Mouse (Mus musculus) kidney, postnatal 25 days (tissue): ENCODE data around the gene Cdkn2aip.

Source experiments
- DNase-seq, 2 experiments: peaks; one replicate each; pipeline ENCODE4 v3.0.0; 2021; ENCODE audit warnings: mixed read lengths in 2 of 2

Cdkn2aip gene

DNA sequence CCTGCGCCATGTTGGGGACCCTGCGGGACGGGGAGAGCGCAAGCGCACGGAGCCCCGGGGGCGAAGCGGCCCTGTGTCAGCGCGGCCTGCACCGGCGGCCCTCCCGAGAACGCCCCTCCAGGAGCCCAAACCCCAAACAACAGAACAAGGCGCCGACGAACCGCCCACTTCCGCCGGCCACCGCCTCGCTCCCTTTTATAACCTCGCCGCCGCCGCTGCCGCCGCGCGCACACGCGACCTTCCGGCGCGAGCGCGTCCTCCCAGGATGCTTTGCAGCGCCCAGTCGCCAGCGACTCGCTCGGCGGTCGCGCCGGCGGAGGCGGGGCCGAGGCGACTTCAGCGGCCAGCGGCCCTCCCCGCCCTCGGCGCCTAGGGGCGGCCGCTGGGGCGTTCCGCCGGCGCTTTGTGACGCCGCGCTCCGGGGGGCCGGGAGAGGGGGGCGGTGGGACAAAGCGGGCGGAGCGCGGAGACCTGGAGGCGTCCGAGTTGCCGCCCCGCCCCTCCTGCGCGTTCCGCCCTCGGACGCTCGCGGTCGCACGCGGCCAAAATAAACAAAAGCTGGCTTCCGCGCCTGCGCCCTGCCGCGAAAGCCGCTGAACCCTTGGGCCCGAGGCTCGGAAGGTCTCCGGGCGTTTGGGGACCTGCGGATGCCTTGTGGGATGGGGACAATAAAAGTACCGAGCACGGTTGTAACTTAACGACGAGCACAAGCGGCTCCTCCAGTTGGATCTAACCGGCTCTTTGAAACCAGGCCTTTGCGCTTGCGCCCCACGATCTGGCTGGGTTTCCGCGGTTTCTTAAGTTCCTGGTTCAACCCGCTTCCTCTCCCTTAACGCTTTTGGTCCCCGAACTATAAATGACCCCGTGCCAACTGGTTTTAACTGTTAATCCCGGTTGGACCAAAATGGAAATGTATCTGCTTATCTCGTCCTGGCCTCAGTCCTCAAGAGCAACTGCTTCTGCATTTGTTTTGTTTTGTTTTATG, at the start of gene Cdkn2aip:
Gene Cdkn2aip, minus strand, starts transcription at position 172 of the 985 bp plus-strand sequence.
- DNase-seq, result peak; percentile 95 to 98

DNA sequence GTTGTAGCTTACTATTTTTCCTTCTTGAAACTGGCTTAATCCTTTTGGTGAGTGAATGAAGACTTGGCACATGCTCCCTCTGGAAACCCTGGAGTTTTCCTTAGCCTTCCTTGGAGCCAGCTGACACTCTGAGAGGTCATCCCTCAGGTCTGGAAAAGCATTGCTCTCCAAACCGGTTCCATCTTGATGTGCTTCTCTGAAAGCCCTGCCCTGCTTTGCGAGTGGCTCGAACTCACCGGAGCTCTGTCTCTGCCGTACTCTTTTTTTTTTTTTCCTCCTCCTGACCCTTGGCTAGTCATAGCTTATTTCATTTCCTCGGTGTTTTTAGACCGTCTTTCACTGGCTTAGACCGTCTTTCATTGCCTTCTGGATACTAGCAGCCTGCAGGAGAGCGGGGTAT, 49.5 kb upstream of the Cdkn2aip start:
- peak; percentile 14 to 46 for DNase-seq

DNA sequence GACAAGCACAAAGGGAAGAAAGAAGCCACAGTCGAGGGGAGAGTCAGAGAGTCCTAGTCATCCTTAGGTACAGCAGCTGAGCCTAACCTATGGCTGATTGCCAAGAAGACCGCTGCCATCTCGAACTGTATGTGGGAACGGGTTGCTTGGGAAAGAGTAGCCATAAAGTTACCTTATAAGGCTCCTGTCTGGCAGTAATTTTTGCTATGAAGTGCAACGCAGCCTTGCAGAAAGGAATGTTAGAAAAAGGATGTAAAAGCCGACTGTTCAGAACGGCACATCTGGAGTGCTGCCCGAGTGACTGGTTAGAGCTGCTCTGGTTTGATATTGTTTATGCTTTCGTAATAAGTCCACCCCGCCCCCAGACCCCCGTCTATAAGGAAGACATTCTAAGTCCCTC, 47.0 kb upstream of the Cdkn2aip start:
- DNase-seq, result peak; percentile 47 to 75

DNA sequence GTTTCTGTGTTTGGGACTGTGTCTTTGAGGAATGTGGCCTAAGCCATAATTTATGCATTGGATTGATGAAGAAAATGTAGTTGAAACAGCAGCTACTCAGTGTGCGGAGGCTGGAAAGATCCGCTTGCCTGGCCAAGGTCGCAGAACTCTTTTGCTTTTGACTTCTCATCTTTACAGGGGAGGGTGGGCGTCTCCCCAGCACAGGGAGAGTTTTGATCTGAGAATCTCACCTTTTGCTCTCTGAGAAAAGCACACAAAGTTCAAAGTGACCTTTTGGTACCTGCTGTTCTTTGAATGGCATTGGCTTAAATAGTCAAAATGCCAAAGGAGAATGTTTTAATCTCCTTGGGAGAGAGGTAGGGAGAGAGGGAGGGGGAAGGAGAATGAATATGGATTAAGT, 46.5 kb upstream of the Cdkn2aip start:
- DNase-seq, result peak in 1 of 2 experiments; percentile 66

DNA sequence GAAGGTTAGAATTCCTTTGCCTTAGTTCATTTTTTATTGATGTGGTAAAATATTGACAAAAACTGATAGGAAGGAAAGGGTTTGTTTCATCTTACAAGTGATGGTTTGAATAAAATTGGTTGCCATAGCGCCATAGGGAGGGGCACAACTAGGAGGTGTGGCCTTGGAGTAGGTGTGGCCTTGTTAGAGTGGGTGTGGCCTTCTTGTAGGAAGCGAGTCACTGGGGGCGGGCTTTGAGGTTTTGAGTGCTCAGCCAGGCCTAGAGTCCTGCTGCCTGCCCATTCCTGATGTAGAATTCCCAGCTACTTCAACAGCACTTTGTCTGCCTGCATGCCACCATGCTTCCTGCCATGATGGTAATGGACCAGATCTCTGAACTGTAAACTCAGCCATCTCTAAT, 39.4 kb upstream of the Cdkn2aip start:
- no peak for DNase-seq

DNA sequence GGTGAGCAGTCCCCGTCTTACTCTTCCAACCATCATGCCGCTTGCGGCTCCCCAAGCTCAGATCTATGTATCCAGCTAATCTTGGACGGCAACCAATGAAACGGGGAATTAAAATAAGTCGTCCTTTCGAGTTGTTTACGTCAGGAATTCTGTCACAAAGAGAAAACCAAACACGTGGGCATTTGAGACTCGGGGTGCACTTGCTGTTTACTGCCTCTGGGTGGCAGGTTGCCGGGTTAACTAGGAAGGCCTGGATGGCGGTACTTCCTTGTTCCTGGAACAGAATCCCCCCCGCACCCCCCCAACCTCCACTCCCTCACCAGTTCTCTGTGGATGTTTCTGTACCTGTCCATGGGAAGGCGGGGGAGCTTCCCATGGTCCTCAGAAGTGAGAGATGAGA, 36.4 kb upstream of the Cdkn2aip start:
- DNase-seq, result no peak

DNA sequence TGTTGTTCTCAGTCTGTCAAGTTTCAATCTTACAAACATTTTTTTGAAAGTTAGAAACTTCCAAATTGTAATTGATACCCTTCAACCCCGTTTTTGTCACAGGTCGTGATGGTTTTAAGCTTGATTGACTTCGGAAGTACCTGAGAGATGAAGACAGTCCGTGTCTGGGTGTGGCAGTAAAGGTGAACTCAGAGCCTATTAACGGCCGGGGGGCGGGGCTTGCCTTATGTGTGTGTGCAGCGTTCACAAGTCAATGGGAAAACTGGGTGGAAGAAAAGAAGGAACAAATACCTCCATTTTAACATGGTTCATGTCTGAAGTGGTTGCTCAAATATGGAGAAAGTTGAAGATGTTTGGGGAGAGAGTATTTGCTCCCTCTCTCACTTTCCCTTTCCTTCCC, 35.8 kb upstream of the Cdkn2aip start:
- DNase-seq, result no peak

DNA sequence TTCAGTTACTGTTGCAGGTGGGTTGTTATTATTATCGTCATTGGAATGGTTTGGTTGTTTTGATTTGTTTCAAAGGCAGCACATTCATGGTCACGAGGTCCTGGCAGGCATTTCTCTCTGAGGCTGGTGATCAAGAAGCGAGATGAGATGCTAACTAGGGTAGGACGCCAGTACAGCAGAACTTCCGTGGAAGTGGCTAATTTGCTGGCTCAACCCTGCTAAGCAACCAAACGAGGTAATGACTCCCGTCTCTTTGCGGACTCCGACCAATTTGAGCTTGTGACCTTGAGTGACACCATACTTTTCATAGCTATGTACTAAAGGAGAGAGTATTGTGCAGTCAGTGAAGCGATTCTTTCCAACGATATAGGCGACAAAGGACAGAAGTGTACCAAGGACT, 32.6 kb upstream of the Cdkn2aip start:
- DNase-seq, result peak; percentile 47 to 69

DNA sequence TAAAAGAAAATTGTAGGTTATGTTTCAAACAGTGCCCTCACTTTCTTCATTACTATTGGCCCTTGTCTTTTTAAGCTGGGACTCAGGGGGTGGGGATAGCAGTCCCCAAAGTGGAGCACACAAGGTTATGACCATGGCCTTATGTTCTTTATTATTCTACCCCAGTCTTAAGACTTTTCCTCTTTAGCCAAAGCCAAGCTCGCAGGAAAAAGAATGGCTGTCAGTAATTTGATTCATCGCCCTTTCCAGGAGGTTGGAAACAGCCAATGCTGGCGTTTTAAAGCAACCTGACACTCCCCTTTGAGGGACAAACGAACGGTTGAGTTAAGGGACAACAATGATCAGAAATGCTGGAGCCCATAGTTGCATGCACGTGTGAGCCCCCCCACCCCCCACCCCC, 32.1 kb upstream of the Cdkn2aip start:
- DNase-seq, result no peak

DNA sequence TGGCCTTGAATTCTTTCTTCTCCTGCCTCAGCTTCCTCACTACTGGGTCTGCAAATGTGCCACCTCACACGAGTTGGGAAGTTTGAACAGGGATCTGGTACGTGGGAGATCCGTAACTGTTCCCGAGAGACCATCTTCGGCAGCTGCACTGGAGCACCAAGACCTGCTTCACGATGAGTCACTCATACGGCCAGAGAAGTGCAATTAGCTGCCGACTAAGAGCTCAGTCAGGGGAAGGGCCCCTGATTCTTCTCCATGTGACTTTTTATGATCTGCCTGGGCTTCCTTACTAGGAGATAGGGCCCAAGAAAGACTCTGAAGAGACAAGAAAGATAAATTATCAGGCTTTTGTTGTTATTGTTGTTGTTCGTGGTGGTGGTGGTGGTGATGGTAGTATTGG, 31.1 kb upstream of the Cdkn2aip start:
- no peak for DNase-seq

DNA sequence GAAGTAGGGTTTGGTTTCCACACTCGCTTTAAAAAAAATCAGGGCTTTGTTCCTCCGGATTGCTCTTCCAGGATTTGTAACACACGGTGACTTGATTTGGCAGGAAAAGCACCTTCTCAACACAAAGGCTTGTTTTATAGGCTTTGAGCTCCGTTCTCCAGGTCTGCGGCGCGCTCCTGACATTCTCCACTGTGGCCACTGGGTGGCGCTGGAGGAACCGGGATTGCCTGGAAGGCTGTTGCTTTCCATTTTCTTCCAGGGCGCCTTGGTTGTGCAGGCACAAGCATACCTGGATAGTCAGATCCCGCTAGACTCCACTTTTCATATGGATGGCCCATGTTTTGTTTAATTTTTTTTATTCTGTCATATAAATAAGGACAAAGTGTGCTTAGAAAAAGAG, 29.7 kb upstream of the Cdkn2aip start:
- DNase-seq, result peak; percentile 87 to 90

DNA sequence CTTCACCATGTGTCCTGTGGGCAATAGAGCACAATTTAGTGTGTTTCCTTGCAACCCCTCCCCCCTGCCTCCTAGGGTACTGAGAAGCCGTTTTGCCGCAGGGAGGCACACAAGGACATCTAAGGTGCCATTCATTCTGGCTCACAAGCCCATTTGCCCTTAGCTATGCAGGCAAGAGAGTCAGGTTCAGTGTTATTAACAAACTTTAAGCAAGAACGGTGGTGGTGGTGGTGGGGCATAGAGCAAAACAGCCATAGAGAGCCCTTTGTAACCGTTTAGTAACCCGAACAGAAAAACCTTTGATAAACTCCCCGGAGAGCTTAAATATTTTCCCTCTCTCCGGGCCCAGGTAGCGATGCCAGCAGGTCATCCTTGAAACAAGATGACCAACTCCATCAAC, 29.3 kb upstream of the Cdkn2aip start:
- DNase-seq, result no peak

DNA sequence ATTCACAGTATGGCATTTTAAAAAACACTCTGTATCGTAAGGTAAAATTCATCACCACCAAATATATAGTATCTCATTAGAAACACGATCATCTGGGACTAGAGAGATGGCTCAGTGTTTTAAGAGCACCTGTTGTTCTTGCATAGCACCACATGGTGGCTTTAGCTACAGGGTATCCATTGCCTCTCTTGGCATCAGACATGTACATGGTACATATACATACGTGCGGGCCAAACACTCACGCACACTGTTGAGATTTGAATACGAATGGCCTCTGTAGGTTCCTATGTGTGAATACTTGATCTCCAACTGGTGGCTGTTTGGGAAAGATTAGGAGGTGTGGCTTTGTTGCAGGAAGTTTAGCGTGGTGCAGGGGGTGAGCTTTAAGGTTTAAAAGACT, 28.6 kb upstream of the Cdkn2aip start:
- no peak for DNase-seq

DNA sequence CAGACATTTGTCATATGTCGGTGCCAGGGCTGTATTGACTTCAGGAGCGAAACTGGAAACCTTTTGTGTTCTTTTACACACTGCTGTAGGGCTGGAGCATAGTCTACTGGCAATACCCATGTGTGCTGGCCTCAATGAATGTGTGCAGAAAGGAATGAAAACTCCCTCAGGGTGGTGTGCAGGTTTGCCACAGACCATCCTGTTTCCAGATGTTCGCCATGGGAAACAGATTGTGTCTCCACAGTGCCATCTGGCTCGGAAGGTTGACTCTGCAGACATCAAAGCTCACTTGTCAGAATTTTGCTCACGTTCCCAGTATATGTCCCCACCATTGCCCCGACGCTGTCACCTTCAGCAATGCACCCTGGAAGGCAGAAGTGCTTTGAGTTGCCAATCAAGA, 23.4 kb upstream of the Cdkn2aip start:
- DNase-seq, result no peak

DNA sequence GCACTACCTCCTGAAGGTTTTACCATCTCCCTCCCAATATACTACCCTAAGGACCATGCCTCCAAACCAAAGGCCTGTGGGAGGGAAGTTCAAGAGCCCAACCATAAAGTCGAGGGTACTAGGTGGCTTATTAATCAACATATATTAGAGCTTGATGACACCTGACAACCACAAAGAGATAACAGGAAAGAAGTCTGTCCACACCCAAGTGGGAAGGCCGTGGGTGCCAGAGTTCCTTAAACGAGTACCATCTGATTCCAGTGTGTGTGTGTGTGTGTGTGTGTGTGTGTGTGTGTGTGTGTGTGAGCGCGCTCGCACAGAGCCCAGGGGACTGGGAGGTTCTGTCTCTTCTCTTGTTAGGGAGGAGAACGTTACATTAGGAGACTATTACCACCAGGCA, 15.6 kb upstream of the Cdkn2aip start:
- DNase-seq, result no peak

DNA sequence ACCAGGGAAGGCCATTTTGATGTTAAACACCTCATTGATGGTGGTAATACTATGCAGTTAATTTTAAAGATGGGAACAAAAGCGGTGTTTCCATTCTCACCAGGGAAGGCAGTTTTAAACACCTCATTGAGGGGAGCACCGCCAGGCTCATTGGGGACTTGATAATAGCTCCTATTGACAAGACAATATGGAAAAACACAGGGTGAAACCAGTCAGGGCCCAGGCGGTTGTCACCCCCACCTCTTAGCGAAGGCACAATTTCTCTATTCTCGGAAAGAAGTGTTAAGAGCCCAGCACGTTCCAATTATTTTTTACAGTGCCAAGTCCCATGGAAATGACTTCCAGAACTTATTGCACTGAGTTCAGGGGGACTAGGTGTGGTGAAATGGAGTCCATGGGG, 13.2 kb upstream of the Cdkn2aip start:
- DNase-seq, result no peak

DNA sequence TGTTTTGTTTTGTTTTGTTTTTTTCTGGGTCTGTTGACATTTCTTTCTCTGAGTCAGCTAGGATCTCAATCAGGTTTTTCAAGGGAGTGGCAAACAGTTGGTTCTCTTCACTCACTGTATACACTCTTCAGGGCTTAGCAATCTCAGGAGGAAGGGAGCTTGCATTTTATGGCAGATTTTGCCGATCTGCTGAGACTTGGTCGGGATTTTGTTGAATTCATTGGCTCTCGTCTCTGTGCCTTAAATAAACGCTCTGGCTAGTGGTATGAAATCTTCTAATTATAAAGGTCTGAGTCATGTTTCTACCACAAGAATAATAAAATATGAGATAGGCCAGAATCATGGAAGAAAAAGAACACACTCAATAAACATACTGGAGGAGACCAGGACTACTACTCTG, 7.9 kb upstream of the Cdkn2aip start:
- DNase-seq, result no peak

DNA sequence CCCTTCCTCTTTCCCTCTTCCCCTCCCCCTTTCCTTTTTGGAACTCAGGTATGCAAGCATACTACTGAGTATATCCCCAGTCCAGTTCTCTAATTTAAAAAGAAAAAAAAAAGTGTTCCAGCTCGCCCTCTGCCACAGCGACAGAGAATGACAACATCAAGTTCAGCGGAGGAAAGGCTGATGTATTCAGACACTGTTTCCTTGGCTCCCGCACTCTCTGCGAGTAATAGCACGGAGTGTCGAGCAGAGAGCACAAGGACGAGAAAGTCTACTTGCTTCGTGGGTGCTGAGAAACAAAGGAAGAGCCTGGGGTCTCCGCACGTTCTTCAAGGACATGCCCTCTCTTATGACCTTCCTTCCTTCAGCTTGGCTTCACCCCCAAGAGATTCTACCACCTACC, 4.9 kb upstream of the Cdkn2aip start:
- DNase-seq, result no peak

DNA sequence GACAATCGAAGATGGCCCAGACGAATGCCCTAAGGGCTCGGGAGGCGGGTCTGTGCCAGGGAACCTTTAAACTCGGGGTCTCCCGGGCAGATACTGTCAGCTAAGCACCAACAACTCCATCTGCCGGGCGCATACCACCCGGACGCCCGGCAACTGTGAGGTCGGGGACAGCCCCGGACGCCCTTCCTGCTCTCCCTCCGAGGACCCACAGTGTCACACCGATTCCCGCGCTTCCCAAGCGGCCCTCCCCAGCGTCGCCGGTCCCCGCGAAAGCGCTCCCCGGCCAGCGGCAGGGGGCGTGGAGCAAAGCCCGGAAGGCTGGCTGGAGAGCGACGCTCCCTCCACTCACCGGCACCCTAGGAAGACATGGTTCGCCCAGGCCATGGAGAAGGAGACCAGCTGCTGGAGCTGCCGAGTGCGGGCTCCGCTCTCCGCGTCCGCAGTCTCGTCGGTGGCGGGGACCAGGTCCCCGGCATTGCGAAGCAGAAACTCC, 515 bp downstream of the Cdkn2aip start:
- DNase-seq, result peak; percentile 57 to 82

DNA sequence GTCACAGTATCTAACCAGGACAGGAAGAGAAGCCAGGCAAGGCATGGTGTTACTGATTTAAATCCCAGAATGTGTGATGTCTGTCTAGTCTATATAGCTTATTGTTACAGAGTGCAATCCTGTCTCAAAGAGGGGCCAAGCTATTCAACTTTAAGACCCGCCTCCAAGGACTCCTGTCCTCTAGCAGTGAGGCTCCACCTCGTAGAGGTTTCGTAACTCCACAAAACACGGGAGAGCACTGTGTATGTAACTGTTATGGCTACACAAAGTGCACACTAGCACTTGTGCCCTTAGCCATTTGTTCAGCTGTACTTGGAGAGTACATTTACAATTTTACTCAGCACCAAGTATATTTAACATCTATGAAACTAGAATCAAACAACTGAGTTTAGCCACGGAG, 5.6 kb downstream of the Cdkn2aip start:
- DNase-seq, result no peak

DNA sequence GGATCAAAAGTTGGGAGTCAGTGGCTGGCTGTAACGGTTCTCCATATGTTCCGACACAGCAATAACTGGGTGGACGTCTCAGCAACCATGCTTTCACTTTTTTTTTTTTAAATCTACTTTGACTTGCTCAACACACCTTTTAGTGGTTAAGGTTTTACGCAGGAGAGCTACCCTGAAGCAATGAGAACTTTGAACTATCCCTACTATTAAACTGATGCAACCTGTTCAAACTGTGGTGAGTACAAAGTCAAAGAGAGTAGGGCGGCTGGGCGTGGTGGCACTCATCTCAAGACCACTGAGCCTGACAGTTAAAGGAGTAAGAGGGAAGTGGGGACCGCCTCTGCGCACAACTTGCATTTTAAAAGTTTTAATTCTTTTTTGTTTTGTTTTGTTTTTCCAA, 7.0 kb downstream of the Cdkn2aip start:
- peak; percentile 62 to 78 for DNase-seq

DNA sequence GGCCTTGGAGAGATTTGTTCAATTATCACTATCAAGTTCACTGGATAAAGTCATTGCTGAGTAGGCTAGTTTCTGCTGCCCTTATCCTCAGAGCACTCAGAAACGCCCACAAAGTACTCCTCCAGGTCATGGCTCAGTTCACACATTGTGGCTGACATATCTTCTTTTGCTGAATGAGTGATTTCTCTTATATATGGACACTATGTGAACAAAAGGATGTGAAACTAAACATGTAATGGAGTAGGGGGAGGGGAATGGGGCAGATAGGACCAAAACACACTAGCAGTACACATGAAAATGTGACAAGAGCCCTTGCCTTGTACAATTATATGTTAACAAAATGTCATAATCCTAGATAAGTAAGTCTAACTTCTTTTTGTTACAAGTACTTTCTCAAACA, 11.4 kb downstream of the Cdkn2aip start:
- no peak for DNase-seq

DNA sequence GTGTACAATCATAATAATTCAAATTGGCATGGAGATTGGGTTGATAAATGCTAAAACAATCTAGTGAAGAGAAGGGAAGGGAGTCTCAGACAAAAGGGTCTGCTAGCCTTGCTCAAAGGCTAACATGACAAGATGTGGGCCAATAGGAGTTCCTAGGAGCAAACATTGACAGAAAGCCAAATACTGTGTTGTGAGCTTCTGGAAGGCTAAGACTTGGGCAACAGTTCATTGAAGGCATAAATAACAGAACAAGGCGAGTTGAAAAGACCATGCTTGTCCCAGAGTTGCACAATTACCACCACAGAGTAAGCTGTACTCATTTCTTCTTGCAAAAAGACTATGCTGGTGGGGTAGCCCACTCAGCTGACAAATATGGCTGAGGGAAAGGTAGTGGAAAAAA, 16.0 kb downstream of the Cdkn2aip start:
- DNase-seq, result no peak

DNA sequence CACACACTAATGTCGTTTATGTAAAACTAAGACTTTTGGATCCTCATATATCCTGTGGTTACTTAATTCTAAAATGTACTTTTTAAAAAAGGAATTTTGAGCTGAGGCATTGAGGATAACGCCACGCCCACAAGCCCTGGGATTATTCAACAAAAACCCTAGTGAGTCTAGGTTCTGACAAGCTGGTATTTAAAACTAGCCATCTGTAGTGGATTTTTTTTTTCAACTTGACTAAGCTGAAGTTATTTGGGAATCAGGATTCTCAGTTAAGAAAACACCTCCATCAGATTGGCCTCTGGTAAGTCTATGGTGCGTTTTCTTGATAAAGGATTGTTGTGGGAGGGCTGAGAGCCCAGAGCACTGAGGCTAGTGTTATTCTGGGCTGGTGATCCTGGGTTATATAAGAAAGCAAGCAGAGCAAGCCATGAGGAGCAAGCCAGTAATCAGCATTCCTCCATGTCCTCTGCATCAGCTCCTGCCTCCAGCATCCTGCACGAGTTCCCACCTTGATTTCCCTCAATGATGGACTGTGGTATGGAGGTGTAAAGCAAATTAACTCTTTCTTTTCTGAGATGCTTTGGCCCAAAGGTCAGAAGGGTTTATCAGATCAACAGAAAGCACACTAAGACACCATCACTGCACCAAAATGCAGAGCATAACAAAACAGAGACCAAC, 18.2 kb downstream of the Cdkn2aip start:
- DNase-seq, result no peak
